Mouse (Mus musculus): ENCODE data around the gene Cyp27a1. TPM values are rescaled to one million over a fixed set of nuclear protein-coding genes. Genes with fewer than 3 reads are reported as not detected.

Gene Cyp27a1
- total RNA-seq, 2 experiments from 2014 or later: 0.70 TPM

DNA sequence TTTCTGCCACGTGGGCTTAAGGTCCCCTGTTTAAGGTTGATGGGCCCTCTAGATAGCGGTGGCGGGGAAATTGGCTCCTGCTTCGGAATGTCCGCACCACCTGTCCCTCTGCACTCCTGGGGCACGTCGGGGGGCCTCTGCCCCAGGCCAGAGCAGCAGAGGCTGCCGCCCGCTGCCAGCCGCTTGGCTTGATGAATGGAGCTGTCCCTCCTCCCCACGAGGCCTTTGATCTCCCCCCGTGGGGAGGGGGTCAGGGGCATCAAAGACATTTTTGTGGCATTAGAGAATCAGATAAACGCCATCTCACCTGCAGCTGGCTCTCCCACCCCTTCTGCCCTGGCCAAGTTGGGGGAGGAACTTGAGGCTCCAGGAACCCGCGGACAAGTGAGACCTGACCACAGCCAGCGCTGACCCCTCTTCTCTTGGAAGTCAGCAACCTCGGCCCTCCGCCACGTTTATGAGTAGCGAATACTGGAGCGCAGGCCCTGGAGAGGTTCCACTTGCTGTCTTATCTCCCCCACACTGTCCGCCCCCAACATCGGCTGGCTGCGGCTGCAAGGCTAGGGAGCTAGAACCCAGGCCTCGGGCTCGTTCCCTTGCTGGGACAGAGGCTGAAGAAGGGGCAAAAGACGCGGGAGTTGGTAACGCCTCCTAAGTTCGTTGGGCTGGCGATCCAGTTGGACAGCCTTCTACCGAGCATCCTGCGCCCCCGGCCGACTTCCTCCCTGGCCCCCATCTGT, 57.5 kb downstream of the Cyp27a1 start:
- DNase-seq: no peak
- intact Hi-C loops (cut with DNase I): no loop called here

- intact Hi-C loops (cut with DNase I): no loop called here
- no peak for DNase-seq
Observed at GRCm38 (mm10) chr1:74771467-74771844, 58.1 kb downstream of the Cyp27a1 start.

GRCm38 (mm10) chr1:74771845-74771930, 58.3 kb downstream of the Cyp27a1 start, which contains the start of gene Wnt6:
Gene Wnt6, plus strand, starts transcription at chr1:74771892.
- intact Hi-C loops (cut with DNase I): no loop called here
- no peak for DNase-seq

DNA sequence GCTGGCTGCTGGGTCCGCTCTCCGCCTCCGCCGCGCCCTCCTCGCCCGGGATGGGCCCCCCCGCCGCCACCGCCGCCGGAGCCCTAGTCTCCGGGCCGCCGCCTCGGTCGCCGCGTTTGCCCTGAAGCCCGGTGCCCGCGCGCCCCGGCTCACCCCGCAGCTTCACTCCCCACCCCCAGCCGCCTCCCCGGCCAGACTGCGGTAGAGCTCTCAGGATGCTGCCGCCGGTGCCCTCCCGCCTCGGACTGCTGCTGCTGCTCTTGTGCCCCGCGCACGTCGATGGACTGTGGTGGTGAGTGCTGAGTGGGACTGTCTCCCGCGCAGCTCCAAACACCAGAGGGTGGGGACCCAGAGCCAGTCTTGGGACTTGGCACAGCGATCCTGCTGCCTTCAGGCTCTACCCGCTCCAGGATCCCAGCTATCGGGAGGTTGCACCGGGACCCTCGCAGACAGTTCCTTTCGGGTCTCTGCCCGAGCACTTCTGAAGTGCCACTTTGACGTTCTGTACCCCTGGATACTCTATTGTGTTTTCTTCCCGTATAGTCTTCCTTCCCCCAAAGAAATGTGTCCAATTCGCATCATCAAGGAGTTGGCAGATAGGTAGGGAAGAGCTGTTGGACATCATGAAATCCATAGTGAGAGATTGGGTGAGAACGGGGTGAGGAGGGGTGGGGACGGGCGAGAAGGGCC, 58.7 kb downstream of the Cyp27a1 start:
- intact Hi-C loops (cut with DNase I): no loop called here
- DNase-seq: no peak

GRCm38 (mm10) chr1:74773136-74773535, 59.8 kb downstream of the Cyp27a1 start:
- intact Hi-C loops (cut with DNase I): no loop called here

DNA sequence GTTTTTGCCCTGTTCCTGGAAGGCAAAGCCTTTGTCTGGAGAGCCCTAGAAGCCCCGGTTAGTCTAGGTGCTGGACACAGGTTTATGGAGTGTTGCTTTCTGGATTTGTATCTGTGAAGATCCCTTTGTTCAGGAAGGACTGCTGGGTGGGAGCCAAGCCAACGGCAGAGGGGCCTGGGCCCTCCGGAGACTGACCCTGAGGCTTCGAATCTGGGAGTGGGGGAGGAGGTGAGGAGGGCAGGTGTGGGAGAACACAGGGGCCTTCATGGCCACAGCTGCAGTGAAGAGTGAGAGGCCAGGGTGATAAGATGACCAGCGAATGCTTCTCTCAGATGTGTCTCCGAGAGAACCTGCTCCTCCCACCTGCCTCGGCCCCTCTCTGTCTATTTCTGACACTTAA, 60.7 kb downstream of the Cyp27a1 start:
- no peak for DNase-seq

More at GRCm38 (mm10) chr1:74773136-74773535, 59.8 kb downstream of the Cyp27a1 start:
- DNase-seq: peak; percentile 72

DNA sequence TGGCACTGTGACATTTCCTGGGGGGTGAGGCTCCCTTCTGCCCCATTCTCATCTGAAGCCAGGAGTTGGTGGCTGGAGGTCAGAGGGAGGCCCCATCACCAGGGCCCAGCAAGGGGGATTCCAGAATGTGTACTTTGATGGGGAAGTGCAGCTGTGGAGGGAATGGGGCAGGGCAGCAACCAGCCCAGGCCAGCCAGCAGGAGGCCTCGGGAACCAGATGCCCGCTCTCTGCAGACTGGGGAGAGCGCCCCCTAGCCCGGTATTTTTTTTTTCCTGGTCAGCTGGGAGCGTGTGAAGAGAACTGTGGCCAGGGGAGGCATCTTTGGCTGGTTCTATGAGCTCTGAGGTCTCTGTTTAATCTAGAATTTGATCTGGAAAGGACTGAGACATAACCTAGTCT, 62.4 kb downstream of the Cyp27a1 start:
- no peak for DNase-seq
- intact Hi-C loops (cut with DNase I): no loop called here

More for the DNA sequence above, 60.7 kb downstream of the Cyp27a1 start:
- intact Hi-C loops (cut with DNase I): no loop called here

DNA sequence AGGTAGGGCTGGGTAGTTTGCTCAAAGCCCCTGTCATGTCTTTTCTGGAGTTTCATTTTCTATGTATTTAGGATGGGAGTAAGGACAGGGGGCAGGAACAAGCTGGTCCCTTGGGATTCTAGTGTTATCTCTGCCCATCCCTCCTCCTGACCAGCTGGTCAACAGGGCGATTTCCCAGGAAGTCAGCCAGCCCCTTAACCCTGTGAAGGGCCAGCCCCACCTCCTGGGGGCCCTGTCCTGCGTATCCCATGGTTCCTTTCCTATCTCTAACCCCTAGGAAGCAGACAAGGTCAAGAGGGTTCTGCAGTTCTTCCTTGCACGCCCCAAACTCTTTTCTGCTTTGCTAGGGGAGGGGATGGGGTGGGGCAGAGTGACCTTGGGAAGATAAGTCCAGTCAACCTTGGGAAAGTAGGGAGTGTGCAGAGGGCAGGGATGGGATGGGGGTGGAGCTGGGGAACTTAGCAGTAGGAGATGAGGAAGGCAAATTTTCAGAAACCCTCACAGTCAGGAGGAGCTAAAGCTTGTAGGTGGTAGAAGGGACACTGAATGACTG, 65.6 kb downstream of the Cyp27a1 start:
- DNase-seq: no peak

GRCm38 (mm10) chr1:74782045-74782444, 68.7 kb downstream of the Cyp27a1 start:
- intact Hi-C loops (cut with DNase I): no loop called here

More for the DNA sequence above, 65.6 kb downstream of the Cyp27a1 start:
- intact Hi-C loops (cut with DNase I): no loop called here

GRCm38 (mm10) chr1:74783554-74783953, 70.2 kb downstream of the Cyp27a1 start:
- no peak for DNase-seq
- intact Hi-C loops (cut with DNase I): no loop called here

More at GRCm38 (mm10) chr1:74782045-74782444, 68.7 kb downstream of the Cyp27a1 start:
- DNase-seq: no peak

DNA sequence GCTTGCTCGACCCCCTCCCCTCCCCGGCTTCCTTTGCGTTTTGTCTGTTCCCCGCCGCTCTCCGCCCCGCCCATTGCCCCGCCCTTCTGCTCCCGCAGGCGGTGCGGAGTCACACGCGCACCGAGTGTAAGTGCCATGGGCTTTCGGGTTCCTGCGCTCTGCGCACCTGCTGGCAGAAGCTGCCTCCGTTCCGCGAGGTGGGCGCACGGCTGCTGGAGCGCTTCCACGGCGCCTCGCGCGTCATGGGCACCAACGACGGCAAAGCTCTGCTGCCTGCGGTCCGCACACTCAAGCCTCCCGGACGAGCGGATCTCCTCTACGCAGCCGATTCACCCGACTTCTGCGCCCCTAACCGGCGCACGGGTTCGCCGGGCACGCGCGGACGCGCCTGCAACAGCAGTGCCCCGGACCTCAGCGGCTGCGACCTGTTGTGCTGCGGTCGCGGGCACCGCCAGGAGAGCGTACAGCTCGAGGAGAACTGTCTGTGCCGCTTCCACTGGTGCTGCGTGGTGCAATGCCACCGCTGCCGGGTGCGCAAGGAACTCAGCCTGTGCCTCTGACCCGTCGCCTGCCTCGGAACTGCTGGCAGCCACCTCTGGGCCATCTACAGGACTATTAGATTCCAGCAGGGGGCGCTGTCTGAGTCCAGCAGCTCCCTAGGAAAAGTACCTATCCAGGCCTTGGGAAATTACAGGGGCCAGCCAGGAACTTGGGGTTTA, 70.8 kb downstream of the Cyp27a1 start:
- peak; percentile 69 for DNase-seq
- intact Hi-C loops (cut with DNase I): no loop called here

Other genes starting within 250 kb of the Cyp27a1 start
- gene Cnot9, start 207.5 kb upstream of the Cyp27a1 start, total RNA-seq (2021): 10 to 100 TPM; 43.9 to 48.1 TPM
- gene Plcd4, start 170.7 kb upstream of the Cyp27a1 start, total RNA-seq (2021): 1 to 10 TPM; 3.7 TPM
- 10 to 100 TPM; 24.3 to 26.6 TPM for gene Usp37, start 169.3 kb upstream of the Cyp27a1 start, total RNA-seq (2021)
- 10 to 100 TPM; 24.7 to 24.8 TPM for gene Zfp142, start 125.3 kb upstream of the Cyp27a1 start, total RNA-seq (2021)
- gene Bcs1l, start 125.3 kb upstream of the Cyp27a1 start, total RNA-seq (2021): 10 to 100 TPM; 19.8 to 24.1 TPM
- gene Rnf25, start 112.2 kb upstream of the Cyp27a1 start, total RNA-seq (2021): 10 to 100 TPM; 58.7 to 64.9 TPM
- gene Stk36, start 112.1 kb upstream of the Cyp27a1 start, total RNA-seq (2021): 10 to 100 TPM; 20.6 to 25.2 TPM
- 10 to 100 TPM; 37.3 to 42.6 TPM for gene Ttll4, start 51.8 kb upstream of the Cyp27a1 start, total RNA-seq (2021)
- gene Prkag3, start 35.6 kb downstream of the Cyp27a1 start, total RNA-seq (2021): not detected
- 1 to 10 TPM; 3.5 to 5.1 TPM for gene Wnt6, start 58.3 kb downstream of the Cyp27a1 start, total RNA-seq (2021)
- gene Wnt10a, start 77.9 kb downstream of the Cyp27a1 start, total RNA-seq (2021): under 1 TPM in 1 of 2 experiments, not detected in 1; 0.38 TPM
- gene Cdk5r2, start 141.4 kb downstream of the Cyp27a1 start, total RNA-seq (2021): 100 to 1,000 TPM; 227 to 230 TPM
- not detected for gene Fev, start 171.8 kb downstream of the Cyp27a1 start, total RNA-seq (2021)
- gene Cryba2, start 179.6 kb downstream of the Cyp27a1 start, total RNA-seq (2021): not detected
- gene Cfap65, start 222.0 kb downstream of the Cyp27a1 start, total RNA-seq (2021): 1 to 10 TPM; 1.5 to 1.8 TPM
- gene Ihh, start 238.1 kb downstream of the Cyp27a1 start, total RNA-seq (2021): under 1 TPM; 0.28 to 0.40 TPM

All from left cerebral cortex, postnatal 4 days (tissue).